Mouse (Mus musculus) heart, adult 11 months (tissue): ENCODE data around the gene AI597479.

Experiments used
- DNase-seq: peaks from one replicate; pipeline ENCODE4 v3.0.0; 2022

The AI597479 gene

GRCm38 (mm10) chr1:43163467-43164418 is 65.2 kb downstream of the AI597479 start:
- peak; percentile 97 for DNase-seq

- peak; percentile 89 for DNase-seq
These were observed 66.1 kb downstream of the AI597479 start for GRCm38 (mm10) chr1:43164582-43164981.
